ENCODE assay signal across 23 mouse cellular contexts in genomic region chr1:155798000-155798399, GRCm38 (mm10). TPM values are rescaled to one million over a fixed set of nuclear protein-coding genes. Genes with fewer than 3 reads are reported as not detected.
"Had no signal": no experiment of that assay in that cellular context is flagged by ENCODE, and none has a peak within 500 bp of the region (broad histone marks: within the 10 kb centered on the region; RNA-seq: fewer than 3 reads in every experiment).

No protein-coding gene starts in this region.

- ATAC-seq: intestine, postnatal 0 days had no signal

- H3K9ac ChIP-seq: liver, embryonic 14.5 days had no signal

- DNase-seq: kidney, adult 2 months; kidney, postnatal 25 days; layer of hippocampus, adult 9-11 months; midbrain, embryonic 14.5 days; thymus, adult 2 months; thymus, postnatal 14 days; thymus, postnatal 4 days had no signal

- H3K27ac ChIP-seq: kidney, postnatal 0 days; layer of hippocampus, adult 2 months; left cerebral cortex, adult 2 months; liver, embryonic 14.5 days; macrophage; stomach, postnatal 0 days had no signal

- H3K4me3 ChIP-seq: layer of hippocampus, adult 2 months; left cerebral cortex, adult 2 months had no signal

- H3K4me2 ChIP-seq: liver, embryonic 11.5 days; midbrain, embryonic 11.5 days had no signal

RNA-seq across cellular contexts. Expression of gene Lhx4, which starts 46.5 kb away (rescaled TPM):
- total RNA-seq: layer of hippocampus, adult 2 months; left cerebral cortex, adult 2 months; left cerebral cortex, postnatal 36 days; megakaryocyte-erythroid progenitor cell, adult 5-6 weeks had no signal
- polyA plus RNA-seq: kidney, adult 2 months; kidney, postnatal 0 days; large intestine, adult 2 months; limb, embryonic 11.5 days; limb, embryonic 14.5 days; liver, embryonic 11.5 days; liver, embryonic 14.5 days; macrophage; small intestine, adult 2 months; spleen, adult 2 months had no signal
